Mouse (Mus musculus): ENCODE data around the gene Ciart.
"Not testable (repeated sequence)": the region's sequence is repeated elsewhere in the genome, so short reads cannot be mapped to it uniquely, and the experiment has no call there.

Ciart gene

GRCm38 (mm10) chr3:95881979-95882815 lies at the start of gene Ciart:
TSS of gene Ciart (minus strand) at chr3:95882251.
- DNase-seq = peak; percentile 96 to 99

- no peak for DNase-seq
Observed at GRCm38 (mm10) chr3:95931471-95931870, 49.4 kb upstream of the Ciart start.

DNA sequence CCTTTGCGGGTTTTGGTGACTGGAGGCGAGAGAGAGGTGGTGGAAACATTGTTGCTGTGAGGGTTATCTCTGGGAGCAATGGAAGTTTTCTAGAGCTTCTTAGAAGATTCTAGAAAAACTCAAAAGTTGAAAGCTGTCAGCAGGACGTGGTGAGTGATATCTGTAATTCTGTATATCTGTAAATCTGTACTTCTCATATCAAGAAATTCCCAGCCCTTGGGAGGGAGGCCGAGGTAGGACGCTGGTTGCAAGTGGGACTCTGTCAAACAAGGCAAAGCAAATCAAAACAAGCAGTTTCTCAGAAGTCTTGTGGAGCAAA lies 48.4 kb upstream of the Ciart start:
- DNase-seq = no peak

GRCm38 (mm10) chr3:95929581-95930470 lies 47.8 kb upstream of the Ciart start:
- DNase-seq = peak; percentile 36 to 75

GRCm38 (mm10) chr3:95928658-95929503 lies 46.8 kb upstream of the Ciart start, which contains the start of gene Anp32e:
TSS of gene Anp32e (plus strand) at chr3:95929246.
- peak; percentile 98 for DNase-seq

GRCm38 (mm10) chr3:95928261-95928657 lies 46.2 kb upstream of the Ciart start:
- no peak for DNase-seq

- DNase-seq = no peak
Observed at GRCm38 (mm10) chr3:95925087-95925486, 43.0 kb upstream of the Ciart start.

- no peak for DNase-seq
Observed at GRCm38 (mm10) chr3:95924185-95924584, 42.1 kb upstream of the Ciart start.

GRCm38 (mm10) chr3:95923429-95923828 lies 41.4 kb upstream of the Ciart start:
- DNase-seq = not testable (repeated sequence)

GRCm38 (mm10) chr3:95920532-95920931 lies 38.5 kb upstream of the Ciart start:
- DNase-seq = not testable (repeated sequence)

GRCm38 (mm10) chr3:95916760-95917159 lies 34.7 kb upstream of the Ciart start:
- DNase-seq = no peak

GRCm38 (mm10) chr3:95914706-95915105 lies 32.7 kb upstream of the Ciart start:
- no peak for DNase-seq

GRCm38 (mm10) chr3:95907613-95908012 lies 25.6 kb upstream of the Ciart start:
- no peak for DNase-seq

- DNase-seq = peak; percentile 67 to 72
Observed at GRCm38 (mm10) chr3:95906860-95907259, 24.8 kb upstream of the Ciart start.

- peak; percentile 69 to 77 for DNase-seq
Observed at GRCm38 (mm10) chr3:95905940-95906492, 24.0 kb upstream of the Ciart start.

DNA sequence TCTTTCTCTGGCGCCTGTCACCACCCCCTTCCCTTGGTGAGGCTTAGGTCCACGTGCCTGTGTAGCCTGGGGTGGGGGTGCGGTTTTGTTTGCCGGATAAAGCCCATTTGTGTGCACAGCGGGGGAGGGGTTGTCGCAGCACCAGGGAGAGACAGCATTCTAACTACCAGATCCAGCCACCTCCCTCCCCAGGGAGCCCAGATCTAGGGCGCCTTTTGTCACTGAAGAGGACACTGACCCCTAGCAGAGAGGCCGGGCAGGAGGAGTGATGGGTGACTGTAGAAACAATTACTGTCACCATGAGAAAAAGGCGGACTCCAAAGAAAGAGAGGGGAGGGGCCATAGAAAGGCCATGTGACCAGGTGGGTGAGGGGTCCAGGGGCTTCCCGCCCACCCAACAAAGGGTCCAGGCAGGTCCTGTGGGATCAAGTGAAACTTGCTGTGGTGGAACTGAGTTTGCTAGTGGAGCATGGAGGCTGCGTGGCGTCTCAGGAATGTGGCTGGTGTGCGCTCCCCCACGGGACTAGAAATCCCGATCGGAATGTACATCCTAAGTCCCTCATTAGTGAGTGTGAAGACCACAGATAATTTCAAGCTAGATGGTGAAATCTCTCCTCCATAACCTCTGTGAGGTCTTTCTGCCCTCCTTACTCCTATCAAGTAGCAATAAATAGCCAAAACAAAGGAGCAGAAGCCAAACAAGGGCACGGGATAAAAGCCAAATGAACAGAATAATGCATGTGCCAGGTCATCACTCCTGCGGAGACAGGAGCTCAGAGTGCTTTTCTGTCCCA lies 23.3 kb upstream of the Ciart start:
- peak; percentile 49 to 80 for DNase-seq

- DNase-seq = peak; percentile 62 to 82
Observed at GRCm38 (mm10) chr3:95904568-95904967, 22.5 kb upstream of the Ciart start, which contains the start of gene Car14. TSS of gene Car14 (minus strand) at chr3:95904691.

GRCm38 (mm10) chr3:95903753-95904502 lies 21.9 kb upstream of the Ciart start:
- DNase-seq = peak; percentile 65 to 91

DNA sequence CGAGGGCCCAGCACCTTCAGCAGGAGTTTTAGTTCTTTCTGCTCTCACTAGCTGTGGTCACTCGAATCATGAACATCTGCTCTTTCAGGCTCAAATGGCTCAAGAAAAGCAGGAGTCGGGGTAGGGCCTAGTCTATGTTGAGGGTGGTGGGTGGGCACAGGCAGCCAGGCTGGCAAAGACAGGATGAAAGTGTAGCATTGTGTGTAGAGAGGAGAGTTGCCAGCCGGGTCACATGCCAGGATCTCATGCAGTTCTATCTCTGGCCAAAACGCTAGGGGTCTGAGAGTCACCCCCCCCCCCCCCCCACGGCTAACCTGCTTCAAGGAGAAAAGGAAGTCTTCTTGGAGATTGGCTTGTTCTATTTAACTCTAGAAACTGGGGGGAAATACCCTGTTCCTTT lies 20.6 kb upstream of the Ciart start:
- DNase-seq = peak; percentile 46 to 61

DNA sequence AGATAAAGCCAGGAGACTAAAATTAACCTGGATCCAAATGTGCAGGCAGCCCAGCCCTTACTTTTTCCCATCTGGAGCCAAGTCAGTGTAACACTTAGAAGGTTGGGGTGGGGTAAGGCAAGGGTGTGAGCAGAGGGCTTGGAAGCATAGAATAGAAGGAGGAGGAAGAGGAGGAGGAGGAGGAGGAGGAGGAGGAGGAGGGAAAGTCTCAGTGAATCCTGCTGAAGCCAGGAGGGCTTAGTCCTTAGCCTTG lies 20.2 kb upstream of the Ciart start:
- no peak for DNase-seq

All from kidney, postnatal 25 days (tissue).